ENCODE assay signal across 8 mouse cellular contexts in genomic region chr13:97911013-97911412, GRCm38 (mm10).
DNase-seq lines count a peak whose midpoint lies in the region; ATAC-seq and TF ChIP-seq lines count a peak whose summit lies in the region.

No protein-coding gene starts in this region.

- peaks cover 20% of the 10 kb centered on the region for H3K4me1 ChIP-seq in embryonic facial prominence, embryonic 13.5 days
- peaks cover 6% of the 10 kb centered on the region; the same call in 1 of the 2 replicates for H3K4me1 ChIP-seq in midbrain, postnatal 0 days (ENCODE audit: insufficient read depth, low read length)

- no peak for ATAC-seq in embryonic facial prominence, embryonic 13.5 days (ENCODE audit: insufficient number of reproducible peaks, insufficient read depth, low FRiP score, low TSS enrichment, low read depth)
- 0 out of 2 replicates have a peak, but pooled peaks have one; percentile 44 for ATAC-seq in midbrain, postnatal 0 days (ENCODE audit: low FRiP score)
- ATAC-seq in megakaryocyte progenitor cell, adult 5-6 weeks (replicated peaks; ENCODE audit: poor library complexity), result no peak

- DNase-seq in embryo, embryonic 10 days (ENCODE audit: low spot score), result peak; percentile 47
- DNase-seq in embryo, embryonic 9.5 days (ENCODE audit: extremely low spot score), result no peak
- DNase-seq in kidney, postnatal 14 days, result peak; percentile 33
- peak; percentile 65 for DNase-seq in midbrain, postnatal 0 days (ENCODE audit: low spot score)
- DNase-seq in cerebellum, postnatal 25 days, result no peak
- DNase-seq in lung, postnatal 14 days, result no peak

- peak overlapping the region; percentile 72 for H3K27ac ChIP-seq in embryonic facial prominence, embryonic 13.5 days
- H3K27ac ChIP-seq in midbrain, postnatal 0 days (ENCODE audit: low read depth, low read length), result peak overlapping the region; percentile 47

- H3K9ac ChIP-seq in embryonic facial prominence, embryonic 13.5 days, result no peak overlapping the region
- 0 out of 2 replicates have a peak overlapping the region, but pooled peaks have one; percentile 29 for H3K9ac ChIP-seq in midbrain, postnatal 0 days (replicated peaks; ENCODE audit: low read length, poor library complexity, severe bottlenecking)

- H3K9me3 ChIP-seq in embryonic facial prominence, embryonic 13.5 days, result no peaks in the 10 kb centered on the region
- H3K9me3 ChIP-seq in midbrain, postnatal 0 days (ENCODE audit: low read length), result no peaks in the 10 kb centered on the region

- H3K4me2 ChIP-seq in embryonic facial prominence, embryonic 13.5 days, result peak overlapping the region; percentile 41
- no peak overlapping the region for H3K4me2 ChIP-seq in midbrain, postnatal 0 days (ENCODE audit: low read depth, low read length, poor library complexity, severe bottlenecking)

- no peaks in the 10 kb centered on the region for H3K36me3 ChIP-seq in embryonic facial prominence, embryonic 13.5 days
- no peaks in the 10 kb centered on the region for H3K36me3 ChIP-seq in midbrain, postnatal 0 days (ENCODE audit: insufficient read depth, low read length)

- TF ChIP-seq CTCF in midbrain, postnatal 0 days (IDR thresholded peaks at IDR 0.05), result no peak

- H3K27me3 ChIP-seq in embryonic facial prominence, embryonic 13.5 days, result no peaks in the 10 kb centered on the region
- no peaks in the 10 kb centered on the region for H3K27me3 ChIP-seq in midbrain, postnatal 0 days (ENCODE audit: insufficient read depth, low read length)

- WGBS in embryonic facial prominence, embryonic 13.5 days, result 5% methylated on average over 10 of the region's 10 CpGs
- 9% methylated on average over 10 of the region's 10 CpGs for WGBS in midbrain, postnatal 0 days

- no peak overlapping the region for H3K4me3 ChIP-seq in embryonic facial prominence, embryonic 13.5 days
- H3K4me3 ChIP-seq in midbrain, postnatal 0 days (ENCODE audit: low read depth, low read length), result no peak overlapping the region

Comparison
In these comparisons a context has a peak if more than half of its experiments do, and no peak if none do; other contexts are left out.
1. DNase-seq: peak in embryo, embryonic 10 days (single experiment), kidney, postnatal 14 days (single experiment) and midbrain, postnatal 0 days (single experiment); none in embryo, embryonic 9.5 days (single experiment), cerebellum, postnatal 25 days (0 of 2) and lung, postnatal 14 days (single experiment).